27 mouse cellular contexts compared by ENCODE assay signal in genomic region chr1:133718296-133718695, GRCm38 (mm10). TPM values are rescaled to one million over a fixed set of nuclear protein-coding genes. Genes with fewer than 3 reads are reported as not detected.
"Had no signal": no experiment of that assay in that cellular context is flagged by ENCODE, and none has a peak within 500 bp of the region (broad histone marks: within the 10 kb centered on the region; RNA-seq: fewer than 3 reads in every experiment).

No protein-coding gene starts in this region.

- DNase-seq: gastrocnemius, adult 2 months; gastrocnemius, postnatal 10 days; gastrocnemius, postnatal 25 days; heart, adult 18-20 months; heart, postnatal 10 days; heart, postnatal 4 days; kidney, adult 18-20 months; kidney, adult 8-10 months; kidney, postnatal 10 days; kidney, postnatal 25 days; kidney, postnatal 4 days; liver; liver, embryonic 13.5 days had no signal

RNA-seq across cellular contexts. Expression of gene Lax1, which starts 28.4 kb away (rescaled TPM):
- total RNA-seq: gastrocnemius, adult 2 months had no signal
- polyA plus RNA-seq: hindbrain, embryonic 10.5 days had no signal

RNA-seq across cellular contexts. Expression of gene Zbed6, which starts 57.6 kb away (rescaled TPM):
- polyA plus RNA-seq: heart, embryonic 10.5 days; heart, embryonic 12.5 days; heart, embryonic 14.5 days; heart, embryonic 16.5 days; hindbrain, embryonic 10.5 days; hindbrain, embryonic 13.5 days; hindbrain, embryonic 15.5 days; inflammation-experienced regulatory T-cells, adult 6 months; intestine, embryonic 15.5 days; kidney, embryonic 14.5 days; kidney, embryonic 16.5 days; limb, embryonic 10.5 days; limb, embryonic 12.5 days; liver, embryonic 11.5 days; liver, embryonic 13.5 days had no signal
